Mouse (Mus musculus) liver, embryonic 16.5 days (tissue): ENCODE results near the gene Scn8a. TPM values are rescaled to one million over a fixed set of nuclear protein-coding genes. Genes with fewer than 3 reads are reported as not detected.

Experiments used
- ATAC-seq: fragments of 200-750 bp; cut with Nextera tagmentation; 2 replicates; pipeline ENCODE4 v1.8.0; 2017; ENCODE audit warnings: low read depth, mild to moderate bottlenecking, moderate number of reproducible peaks, moderate library complexity
- H3K27ac ChIP-seq: fragments of 300-500 bp; sonication (generic); 2 replicates; pipeline ENCODE4 v1.5.1; 2014; ENCODE audit warnings: mild to moderate bottlenecking, low read length
- H3K27me3 ChIP-seq: fragments of 300-500 bp; sonication (generic); 2 replicates; pipeline ENCODE4 v1.6.1; 2014; ENCODE audit warnings: low read depth, low read length, mixed read lengths; ENCODE audit not compliant: control insufficient read depth, insufficient read depth
- H3K36me3 ChIP-seq: fragments of 300-500 bp; sonication (generic); 2 replicates; pipeline ENCODE4 v1.6.1; 2014; ENCODE audit warnings: mild to moderate bottlenecking; ENCODE audit not compliant: control insufficient read depth, insufficient read depth
- H3K4me1 ChIP-seq: fragments of 300-500 bp; sonication (generic); 2 replicates; pipeline ENCODE4 v1.6.1; 2014; ENCODE audit warnings: low read depth, low read length, mixed read lengths; ENCODE audit not compliant: control insufficient read depth
- H3K4me2 ChIP-seq: fragments of 300-500 bp; sonication (generic); 2 replicates; pipeline ENCODE4 v1.6.1; 2014; ENCODE audit warnings: low read depth, low read length, mixed read lengths
- H3K4me3 ChIP-seq: fragments of 300-500 bp; sonication (generic); 2 replicates; pipeline ENCODE4 v1.5.1; 2014; ENCODE audit warnings: low read depth, mild to moderate bottlenecking, low read length
- H3K9ac ChIP-seq: fragments of 300-500 bp; sonication (generic); 2 replicates; pipeline ENCODE4 v1.6.1; 2014; ENCODE audit warnings: low read depth, low read length
- H3K9me3 ChIP-seq: fragments of 300-500 bp; sonication (generic); replicated peaks from 2 replicates; pipeline ENCODE4 v1.6.1; 2016; ENCODE audit warnings: low read length; ENCODE audit not compliant: control insufficient read depth
- WGBS: fragments of 180-500 bp; shearing (Covaris S2); extraction: QIAGEN DNeasy Blood & Tissue Kit; methylation state at CpG from one replicate; pipeline ENCODE4 v1.1.7; 2014; ENCODE audit not compliant: insufficient replicate concordance; 5-methylcytosine and 5-hydroxymethylcytosine counted together
- polyA plus RNA-seq: library from polyadenylated mRNA; unstranded; fragments of >200 nt; fragmentation: Nextera tagmentation; extraction: Ambion mirVana; gene quantifications from 2 replicates; pipeline ENCODE4 v1.2.1, GENCODE M21; 2015

Gene Scn8a
- polyA plus RNA-seq, 1 experiment from 2014 or later: 0.72 TPM

DNA sequence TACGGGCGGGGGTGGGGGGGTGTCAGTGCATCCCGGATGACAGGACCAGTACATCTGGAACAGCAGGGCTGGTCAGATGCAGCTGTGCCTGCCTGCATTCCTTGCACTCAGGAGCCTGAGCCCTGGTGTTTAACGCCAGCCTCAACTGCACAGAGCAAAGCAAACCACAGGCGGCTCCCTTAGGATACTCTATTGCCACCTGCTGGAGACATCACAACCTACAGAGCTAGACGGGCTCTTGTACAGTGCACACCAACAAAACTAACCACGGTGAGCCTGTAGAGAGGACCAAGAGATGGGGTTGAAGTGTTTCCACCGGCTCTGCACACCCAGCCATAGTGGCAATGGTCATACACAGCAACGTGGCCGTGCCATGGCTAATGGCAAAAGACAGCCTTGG, 186.6 kb downstream of the Scn8a start:
- Histone ChIP-seq H3K27ac (no peak overlapping the region), H3K27me3 (peaks cover 43% of the 10 kb centered on the region), H3K4me1 (no peaks in the 10 kb centered on the region), H3K9ac (no peak overlapping the region), H3K4me2 (no peak overlapping the region), H3K9me3 (no peaks in the 10 kb centered on the region), H3K36me3 (no peaks in the 10 kb centered on the region), H3K4me3 (no peak overlapping the region)
- 26% methylated on average over 10 of the region's 10 CpGs for WGBS
- ATAC-seq: no peak

DNA sequence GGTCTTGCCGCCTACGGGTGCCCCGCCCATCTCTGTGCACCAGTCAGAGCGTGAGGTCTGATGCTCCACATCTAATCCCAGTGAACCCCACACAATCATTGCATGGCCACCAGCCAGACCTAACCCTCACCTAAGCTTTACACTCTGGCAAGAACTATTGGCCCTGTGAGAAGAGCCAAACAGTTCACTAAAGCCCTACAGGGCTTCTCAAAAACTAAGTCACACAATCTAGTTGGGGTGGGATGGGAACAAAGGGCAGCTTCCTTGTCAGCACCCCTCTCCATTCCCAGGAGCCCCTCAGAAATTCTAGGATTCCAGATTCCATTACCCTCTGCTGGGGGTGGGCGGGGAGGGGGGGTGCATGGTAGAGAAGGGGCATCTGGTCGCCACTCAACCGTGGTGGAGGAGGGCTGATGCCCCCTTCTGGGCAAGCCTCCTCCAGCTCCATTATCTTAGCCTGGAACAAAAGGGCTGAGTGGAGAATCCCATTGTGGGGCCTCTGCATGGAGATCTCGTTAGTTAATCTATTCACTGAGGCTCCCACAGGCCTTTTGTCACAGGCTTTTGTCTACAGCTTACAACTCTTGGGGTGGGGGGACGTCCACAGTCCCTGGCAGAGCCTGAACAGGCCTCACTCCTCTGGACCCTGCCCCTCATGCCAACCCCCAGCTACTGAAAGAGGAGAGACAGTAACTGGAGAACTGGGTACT, 190.1 kb downstream of the Scn8a start:
- Histone ChIP-seq H3K4me3 (no peak overlapping the region), H3K36me3 (no peaks in the 10 kb centered on the region), H3K4me2 (no peak overlapping the region), H3K27me3 (peaks cover 9% of the 10 kb centered on the region), H3K4me1 (no peaks in the 10 kb centered on the region), H3K27ac (no peak overlapping the region), H3K9me3 (no peaks in the 10 kb centered on the region), H3K9ac (no peak overlapping the region)
- ATAC-seq: 0 out of 2 replicates have a peak, but pooled peaks have one; percentile 6
- WGBS: 54% methylated on average over 9 of the region's 9 CpGs

- peaks cover 5% of the 10 kb centered on the region for H3K27me3 ChIP-seq
- no peaks in the 10 kb centered on the region for H3K4me1 ChIP-seq
- no peak overlapping the region for H3K4me3 ChIP-seq
- H3K9me3 ChIP-seq: no peaks in the 10 kb centered on the region
- WGBS: 54% methylated on average over 11 of the region's 11 CpGs
- no peaks in the 10 kb centered on the region for H3K36me3 ChIP-seq
- no peak overlapping the region for H3K9ac ChIP-seq
- no peak for ATAC-seq
- H3K27ac ChIP-seq: no peak overlapping the region
- no peak overlapping the region for H3K4me2 ChIP-seq
These were observed 190.7 kb downstream of the Scn8a start for GRCm38 (mm10) chr15:101060280-101060852.

- Histone ChIP-seq H3K9me3 (no peaks in the 10 kb centered on the region), H3K27me3 (no peaks in the 10 kb centered on the region), H3K27ac (no peak overlapping the region), H3K4me3 (no peak overlapping the region), H3K4me1 (peaks cover 2% of the 10 kb centered on the region), H3K36me3 (no peaks in the 10 kb centered on the region), H3K9ac (no peak overlapping the region), H3K4me2 (no peak overlapping the region)
- WGBS: 56% methylated on average over 6 of the region's 6 CpGs
- ATAC-seq: no peak
These were observed 195.4 kb downstream of the Scn8a start for GRCm38 (mm10) chr15:101065069-101065468.

DNA sequence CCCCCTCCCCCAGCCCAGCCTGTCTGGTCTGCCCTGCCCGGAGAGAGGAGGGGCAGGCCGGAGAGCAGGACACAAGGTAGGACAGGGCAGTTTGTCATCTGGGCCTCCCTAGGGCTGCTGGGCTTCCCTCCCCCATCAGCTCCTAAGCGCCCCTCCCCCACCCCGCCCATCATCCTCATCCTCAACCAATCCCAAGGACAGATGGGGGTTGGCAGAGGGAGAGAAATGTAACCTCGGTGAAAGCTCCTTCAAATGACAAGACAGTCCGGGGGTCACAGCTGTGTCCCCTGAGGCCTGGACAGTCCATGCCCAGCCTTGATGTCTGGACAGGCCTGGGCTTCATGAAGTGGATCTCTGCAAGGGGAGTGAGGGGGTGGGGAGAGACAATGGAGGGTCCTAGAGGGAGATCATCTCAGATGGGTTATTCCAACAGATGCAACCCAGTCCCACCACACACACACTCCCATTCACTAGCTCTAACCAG, 196.7 kb downstream of the Scn8a start:
- H3K27me3 ChIP-seq: no peaks in the 10 kb centered on the region
- no peak overlapping the region for H3K9ac ChIP-seq
- peaks cover 6% of the 10 kb centered on the region for H3K4me1 ChIP-seq
- 43% methylated on average over 6 of the region's 6 CpGs for WGBS
- no peak overlapping the region for H3K4me2 ChIP-seq
- no peak for ATAC-seq
- H3K36me3 ChIP-seq: no peaks in the 10 kb centered on the region
- no peaks in the 10 kb centered on the region for H3K9me3 ChIP-seq
- H3K27ac ChIP-seq: no peak overlapping the region
- no peak overlapping the region for H3K4me3 ChIP-seq

GRCm38 (mm10) chr15:101066920-101067696, 197.4 kb downstream of the Scn8a start:
- no peak overlapping the region for H3K9ac ChIP-seq
- no peak for ATAC-seq
- no peaks in the 10 kb centered on the region for H3K9me3 ChIP-seq
- no peak overlapping the region for H3K27ac ChIP-seq
- H3K4me1 ChIP-seq: peaks cover 6% of the 10 kb centered on the region
- WGBS: 59% methylated on average over 7 of the region's 9 CpGs
- H3K4me3 ChIP-seq: no peak overlapping the region
- no peaks in the 10 kb centered on the region for H3K36me3 ChIP-seq
- H3K27me3 ChIP-seq: no peaks in the 10 kb centered on the region
- no peak overlapping the region for H3K4me2 ChIP-seq

- 30% methylated on average over 3 of the region's 3 CpGs for WGBS
- H3K27ac ChIP-seq: no peak overlapping the region
- no peaks in the 10 kb centered on the region for H3K27me3 ChIP-seq
- H3K9ac ChIP-seq: no peak overlapping the region
- no peak overlapping the region for H3K4me2 ChIP-seq
- peaks cover 6% of the 10 kb centered on the region for H3K4me1 ChIP-seq
- no peaks in the 10 kb centered on the region for H3K36me3 ChIP-seq
- H3K9me3 ChIP-seq: no peaks in the 10 kb centered on the region
- no peak overlapping the region for H3K4me3 ChIP-seq
- no peak for ATAC-seq
These were observed 198.4 kb downstream of the Scn8a start for GRCm38 (mm10) chr15:101068029-101068428.

GRCm38 (mm10) chr15:101068671-101069070, 199.0 kb downstream of the Scn8a start:
- no peak for ATAC-seq
- Histone ChIP-seq H3K9me3 (no peaks in the 10 kb centered on the region), H3K4me1 (peaks cover 6% of the 10 kb centered on the region), H3K9ac (no peak overlapping the region), H3K27ac (no peak overlapping the region), H3K27me3 (no peaks in the 10 kb centered on the region), H3K36me3 (no peaks in the 10 kb centered on the region), H3K4me3 (no peak overlapping the region), H3K4me2 (no peak overlapping the region)
- WGBS: 44% methylated on average over 4 of the region's 4 CpGs
